Mouse (Mus musculus) thymus, adult 2 months (tissue): ENCODE data around the gene Myo18a. TPM values are rescaled to one million over a fixed set of nuclear protein-coding genes. Genes with fewer than 3 reads are reported as not detected.

Experiments used
- DNase-seq: peaks from one replicate; pipeline ENCODE4 v3.0.0; 2021
- H3K27ac ChIP-seq: fragments of 200-500 bp; 2 replicates; pipeline ENCODE4 v1.5.1; 2012; ENCODE audit warnings: low read length, control low read depth; ENCODE audit not compliant: control insufficient read depth, insufficient read depth
- H3K27me3 ChIP-seq: fragments of 200-500 bp; 2 replicates; pipeline ENCODE4 v1.6.1; 2012; ENCODE audit warnings: mild to moderate bottlenecking, low read length, moderate library complexity, mixed read lengths; ENCODE audit not compliant: control insufficient read depth, insufficient read depth
- H3K36me3 ChIP-seq: fragments of 200-500 bp; 2 replicates; pipeline ENCODE4 v1.6.1; 2012; ENCODE audit warnings: mild to moderate bottlenecking, low read length, moderate library complexity; ENCODE audit not compliant: control insufficient read depth, insufficient read depth
- H3K4me1 ChIP-seq: fragments of 200-500 bp; replicated peaks from 2 replicates; pipeline ENCODE4 v1.6.1; 2012; ENCODE audit warnings: low read length; ENCODE audit not compliant: control insufficient read depth, insufficient read depth
- H3K4me3 ChIP-seq: fragments of 200-500 bp; 2 replicates; pipeline ENCODE4 v1.5.1; 2012; ENCODE audit warnings: mild to moderate bottlenecking, low read length, control low read depth, moderate library complexity; ENCODE audit not compliant: control insufficient read depth, insufficient read depth
- CTCF ChIP-seq: fragments of 200-500 bp; IDR thresholded peaks from 2 replicates; pipeline ENCODE4 v1.5.1; 2012; ENCODE audit warnings: mild to moderate bottlenecking, control low read depth, low read length, moderate library complexity, borderline replicate concordance; ENCODE audit not compliant: control insufficient read depth, poor library complexity, insufficient read depth; ENCODE audit errors: extremely low read depth
- POLR2A ChIP-seq: fragments of 200-500 bp; IDR thresholded peaks from 2 replicates; pipeline ENCODE4 v1.6.1; 2012; ENCODE audit warnings: mild to moderate bottlenecking, low read length, control low read depth, moderate library complexity; ENCODE audit not compliant: control insufficient read depth, poor library complexity, insufficient read depth; ENCODE audit errors: extremely low read depth
- WGBS: fragments of 180-500 bp; shearing (Covaris S2); methylation state at CpG from one replicate; pipeline ENCODE4 v1.1.7; 2018; 5-methylcytosine and 5-hydroxymethylcytosine counted together
- polyA plus RNA-seq: library from polyadenylated mRNA; depleted of rRNA; stranded (reverse); fragments of >200 nt; gene quantifications from 2 replicates; pipeline ENCODE4 v1.2.3, GENCODE M21; 2012

Gene Myo18a
- polyA plus RNA-seq, 1 experiment = 105 TPM

GRCm38 (mm10) chr11:77752525-77752924, 10.5 kb upstream of the Myo18a start:
- no peak for DNase-seq
- H3K4me3 ChIP-seq = no peak overlapping the region
- no peaks in the 10 kb centered on the region for H3K4me1 ChIP-seq
- no peaks in the 10 kb centered on the region for H3K36me3 ChIP-seq
- no peaks in the 10 kb centered on the region for H3K27me3 ChIP-seq
- no peak for TF ChIP-seq POLR2A
- no peak for TF ChIP-seq CTCF
- H3K27ac ChIP-seq = no peak overlapping the region
- 95% methylated on average over 5 of the region's 5 CpGs for WGBS

GRCm38 (mm10) chr11:77753469-77753868, 9.6 kb upstream of the Myo18a start:
- TF ChIP-seq CTCF = no peak
- TF ChIP-seq POLR2A = no peak
- WGBS = 92% methylated on average over 3 of the region's 3 CpGs
- Histone ChIP-seq H3K27me3 (no peaks in the 10 kb centered on the region), H3K27ac (no peak overlapping the region), H3K4me3 (no peak overlapping the region), H3K4me1 (no peaks in the 10 kb centered on the region), H3K36me3 (no peaks in the 10 kb centered on the region)
- DNase-seq = no peak

- DNase-seq = no peak
- Histone ChIP-seq H3K4me3 (no peak overlapping the region), H3K36me3 (no peaks in the 10 kb centered on the region), H3K4me1 (peaks cover 16% of the 10 kb centered on the region), H3K27me3 (no peaks in the 10 kb centered on the region), H3K27ac (no peak overlapping the region)
- 80% methylated on average over 4 of the region's 4 CpGs for WGBS
- no peak for TF ChIP-seq POLR2A
- no peak for TF ChIP-seq CTCF
Observed at GRCm38 (mm10) chr11:77760031-77760430, 3.0 kb upstream of the Myo18a start.

GRCm38 (mm10) chr11:77763673-77764340, 761 bp downstream of the Myo18a start:
- TF ChIP-seq CTCF = no peak
- 0 out of 2 replicates have a peak, but pooled peaks have one; percentile 38 for TF ChIP-seq POLR2A
- Histone ChIP-seq H3K27ac (no peak overlapping the region), H3K36me3 (no peaks in the 10 kb centered on the region), H3K4me1 (peaks cover 33% of the 10 kb centered on the region), H3K4me3 (peak overlapping the region; percentile 85), H3K27me3 (no peaks in the 10 kb centered on the region)
- WGBS = 10% methylated on average over 26 of the region's 26 CpGs
- DNase-seq = peak; percentile 47

- Histone ChIP-seq H3K27me3 (no peaks in the 10 kb centered on the region), H3K4me1 (peaks cover 37% of the 10 kb centered on the region), H3K4me3 (no peak overlapping the region), H3K27ac (no peak overlapping the region), H3K36me3 (no peaks in the 10 kb centered on the region)
- WGBS = 76% methylated on average over 9 of the region's 9 CpGs
- no peak for DNase-seq
- TF ChIP-seq CTCF (no peak), POLR2A (no peak)
Observed at GRCm38 (mm10) chr11:77764694-77765458, 1.8 kb downstream of the Myo18a start.

- H3K36me3 ChIP-seq = no peaks in the 10 kb centered on the region
- no peak for DNase-seq
- H3K27me3 ChIP-seq = no peaks in the 10 kb centered on the region
- no peak for TF ChIP-seq POLR2A
- no peak for TF ChIP-seq CTCF
- 91% methylated on average over 4 of the region's 4 CpGs for WGBS
- H3K4me1 ChIP-seq = peaks cover 41% of the 10 kb centered on the region
- H3K27ac ChIP-seq = no peak overlapping the region
- H3K4me3 ChIP-seq = no peak overlapping the region
Observed at GRCm38 (mm10) chr11:77765459-77765777, 2.4 kb downstream of the Myo18a start.

- H3K36me3 ChIP-seq = no peaks in the 10 kb centered on the region
- WGBS = 6% methylated on average over 35 of the region's 35 CpGs
- no peak overlapping the region for H3K27ac ChIP-seq
- peaks cover 41% of the 10 kb centered on the region for H3K4me1 ChIP-seq
- peak overlapping the region; percentile 44 for H3K4me3 ChIP-seq
- TF ChIP-seq CTCF (peak; percentile 45; the same call in 1 of the 2 replicates), POLR2A (no peak)
- DNase-seq = peak; percentile 61
- H3K27me3 ChIP-seq = no peaks in the 10 kb centered on the region
Observed at GRCm38 (mm10) chr11:77766351-77767001, 3.4 kb downstream of the Myo18a start.
